Mouse (Mus musculus) embryonic facial prominence, embryonic 14.5 days (tissue): Measurements from ENCODE around the gene Pigh. TPM values are rescaled to one million over a fixed set of nuclear protein-coding genes. Genes with fewer than 3 reads are reported as not detected.
A peak's percentile ranks its signal among the peaks of the same experiment; 100 is the strongest.

Experiments used
- ATAC-seq: fragments of 200-750 bp; cut with Nextera tagmentation; 2 replicates; pipeline ENCODE4 v1.8.0; 2017; ENCODE audit warnings: low read depth, moderate number of reproducible peaks, moderate TSS enrichment
- DNase-seq: peaks from one replicate; pipeline ENCODE4 v3.0.0-alpha.2; 2015; ENCODE audit warnings: low spot score
- H3K27ac ChIP-seq: fragments of 300-500 bp; sonication (generic); replicated peaks from 2 replicates; pipeline ENCODE4 v1.5.1; 2014; ENCODE audit warnings: low read depth, mild to moderate bottlenecking, low read length, moderate library complexity
- H3K27me3 ChIP-seq: fragments of 300-500 bp; sonication (generic); replicated peaks from 2 replicates; pipeline ENCODE4 v1.6.1; 2014; ENCODE audit warnings: low read length; ENCODE audit not compliant: control insufficient read depth, insufficient read depth
- H3K36me3 ChIP-seq: fragments of 300-500 bp; sonication (generic); 2 replicates; pipeline ENCODE4 v1.6.1; 2014; ENCODE audit warnings: low read length, mixed read lengths; ENCODE audit not compliant: control insufficient read depth, insufficient read depth
- H3K4me1 ChIP-seq: fragments of 300-500 bp; sonication (generic); 2 replicates; pipeline ENCODE4 v1.6.1; 2014; ENCODE audit warnings: antibody characterized with exemption, low read length; ENCODE audit not compliant: control insufficient read depth, insufficient read depth
- H3K4me2 ChIP-seq: fragments of 300-500 bp; sonication (generic); 2 replicates; pipeline ENCODE4 v1.6.1; 2014; ENCODE audit warnings: low read depth, mild to moderate bottlenecking, low read length, moderate library complexity, mixed read lengths
- H3K4me3 ChIP-seq: fragments of 300-500 bp; sonication (generic); 2 replicates; pipeline ENCODE4 v1.5.1; 2014; ENCODE audit warnings: low read depth, mild to moderate bottlenecking, low read length
- H3K9ac ChIP-seq: fragments of 300-500 bp; sonication (generic); 2 replicates; pipeline ENCODE4 v1.6.1; 2014; ENCODE audit warnings: low read depth, mild to moderate bottlenecking, low read length, moderate library complexity, mixed read lengths
- H3K9me3 ChIP-seq: fragments of 300-500 bp; sonication (generic); 2 replicates; pipeline ENCODE4 v1.6.1; 2016; ENCODE audit warnings: low read length; ENCODE audit not compliant: control insufficient read depth
- WGBS: fragments of 180-500 bp; shearing (Covaris S2); extraction: QIAGEN DNeasy Blood & Tissue Kit; methylation state at CpG from one replicate; pipeline ENCODE4 v1.1.7; 2014; 5-methylcytosine and 5-hydroxymethylcytosine counted together
- polyA plus RNA-seq: library from polyadenylated mRNA; unstranded; fragments of >200 nt; fragmentation: Nextera tagmentation; extraction: Ambion mirVana; gene quantifications from 2 replicates; pipeline ENCODE4 v1.2.1, GENCODE M21; 2014

The Pigh gene
- polyA plus RNA-seq, 1 experiment from 2014 or later = 20.1 TPM

DNA sequence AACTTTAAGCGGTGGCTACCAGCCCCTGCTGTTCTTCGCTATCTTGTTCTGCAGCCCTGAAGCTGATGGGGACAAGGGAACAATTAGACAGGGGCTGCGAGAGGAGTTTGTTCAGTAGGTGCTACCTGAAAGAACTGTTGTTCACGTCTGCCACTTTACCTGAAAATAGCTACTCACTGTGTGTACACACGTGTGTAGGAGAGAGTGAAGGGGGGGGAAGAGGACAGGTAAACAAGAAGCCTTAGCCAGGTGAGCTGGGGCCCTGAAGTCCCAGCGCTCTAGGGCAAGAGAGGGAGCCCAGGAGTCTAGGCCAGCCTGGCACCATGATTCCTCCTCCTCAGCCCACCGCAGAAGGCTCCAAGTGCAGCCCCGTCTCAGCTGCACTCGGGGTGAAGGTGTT is 29.3 kb downstream of the Pigh start:
- Histone ChIP-seq H3K27ac (no peak overlapping the region), H3K4me2 (no peak overlapping the region), H3K9me3 (no peaks in the 10 kb centered on the region), H3K27me3 (no peaks in the 10 kb centered on the region), H3K9ac (no peak overlapping the region), H3K4me1 (no peaks in the 10 kb centered on the region), H3K4me3 (no peak overlapping the region), H3K36me3 (peaks cover 5% of the 10 kb centered on the region; the same call in 1 of the 2 replicates)
- 88% methylated on average over 9 of the region's 9 CpGs for WGBS
- ATAC-seq (no peak), DNase-seq (no peak)

DNA sequence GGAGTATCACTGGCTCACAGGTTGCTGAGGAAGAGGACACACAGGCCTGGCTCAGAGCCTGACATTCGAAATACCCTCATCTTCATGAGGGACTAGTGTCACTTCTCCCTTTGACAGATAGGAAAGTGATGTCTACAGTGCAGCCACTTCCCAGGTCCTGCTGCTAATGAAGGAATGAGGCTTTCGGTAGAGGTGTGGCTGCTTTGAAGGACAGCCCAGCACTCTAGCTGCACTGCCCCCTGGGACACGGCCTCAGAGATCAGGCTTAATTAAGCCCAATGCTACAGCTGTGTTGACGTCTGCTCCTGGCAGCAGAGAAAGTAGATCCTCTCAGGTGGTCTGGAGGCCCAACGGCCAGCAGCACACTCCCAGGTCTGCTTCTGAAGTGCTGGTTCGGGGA is 29.9 kb downstream of the Pigh start:
- 53% methylated on average over 6 of the region's 6 CpGs for WGBS
- H3K27ac ChIP-seq = no peak overlapping the region

DNA sequence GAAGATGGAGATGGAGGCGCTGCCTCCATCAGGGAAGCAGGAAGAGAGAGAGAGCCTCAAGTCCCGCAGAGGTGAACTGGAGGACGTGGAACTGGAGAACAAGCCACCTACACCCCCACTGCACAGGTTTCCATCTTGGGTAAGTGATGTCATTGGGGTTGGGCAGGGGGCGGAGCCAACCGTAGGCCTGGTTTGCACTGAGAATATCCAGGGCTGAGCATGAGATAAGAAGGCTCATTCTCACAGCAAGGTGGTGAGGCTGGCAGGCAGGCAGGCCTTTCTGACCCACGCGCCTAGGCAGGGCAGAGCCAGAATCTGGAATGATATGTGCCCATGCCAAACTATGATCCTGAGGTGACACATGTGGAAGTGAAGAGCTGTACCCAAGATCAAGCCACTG is 34.2 kb downstream of the Pigh start:
- no peak for DNase-seq

More for the DNA sequence above, 29.9 kb downstream of the Pigh start:
- no peak overlapping the region for H3K4me3 ChIP-seq
- no peaks in the 10 kb centered on the region for H3K4me1 ChIP-seq
- no peaks in the 10 kb centered on the region for H3K27me3 ChIP-seq
- no peak overlapping the region for H3K9ac ChIP-seq
- no peak for ATAC-seq
- DNase-seq = no peak
- no peak overlapping the region for H3K4me2 ChIP-seq
- peaks cover 5% of the 10 kb centered on the region; the same call in 1 of the 2 replicates for H3K36me3 ChIP-seq
- no peaks in the 10 kb centered on the region for H3K9me3 ChIP-seq

DNA sequence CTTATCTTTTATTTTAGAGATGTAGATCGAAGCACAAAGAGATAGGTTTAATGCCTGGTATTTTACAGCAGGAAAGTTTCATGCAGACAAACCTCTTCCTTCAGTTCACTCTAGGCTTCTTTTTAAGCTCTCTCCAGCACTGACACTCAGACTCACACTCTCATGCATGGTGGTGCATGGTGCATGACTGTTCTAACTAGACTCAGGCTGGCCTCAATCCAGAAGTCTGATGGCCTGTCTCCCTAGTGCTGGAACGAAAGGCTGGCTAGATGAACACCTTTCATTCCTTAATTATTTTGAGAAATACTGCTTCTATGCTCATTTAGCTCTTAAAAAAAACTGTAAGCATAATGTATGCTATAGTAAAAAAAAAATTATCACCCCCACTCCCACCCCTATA is 37.4 kb downstream of the Pigh start:
- H3K36me3 ChIP-seq = no peaks in the 10 kb centered on the region
- no peak for DNase-seq
- 92% methylated on average over 2 of the region's 2 CpGs for WGBS
- H3K9ac ChIP-seq = no peak overlapping the region
- H3K9me3 ChIP-seq = no peaks in the 10 kb centered on the region
- no peak for ATAC-seq
- no peak overlapping the region for H3K4me2 ChIP-seq
- no peak overlapping the region for H3K27ac ChIP-seq
- H3K4me1 ChIP-seq = no peaks in the 10 kb centered on the region
- no peak overlapping the region for H3K4me3 ChIP-seq
- no peaks in the 10 kb centered on the region for H3K27me3 ChIP-seq

More for the DNA sequence above, 34.2 kb downstream of the Pigh start:
- Histone ChIP-seq H3K36me3 (no peaks in the 10 kb centered on the region), H3K4me1 (no peaks in the 10 kb centered on the region), H3K4me3 (no peak overlapping the region), H3K27ac (no peak overlapping the region), H3K9me3 (no peaks in the 10 kb centered on the region), H3K4me2 (no peak overlapping the region), H3K27me3 (no peaks in the 10 kb centered on the region), H3K9ac (no peak overlapping the region)
- WGBS = 92% methylated on average over 7 of the region's 7 CpGs
- no peak for ATAC-seq

DNA sequence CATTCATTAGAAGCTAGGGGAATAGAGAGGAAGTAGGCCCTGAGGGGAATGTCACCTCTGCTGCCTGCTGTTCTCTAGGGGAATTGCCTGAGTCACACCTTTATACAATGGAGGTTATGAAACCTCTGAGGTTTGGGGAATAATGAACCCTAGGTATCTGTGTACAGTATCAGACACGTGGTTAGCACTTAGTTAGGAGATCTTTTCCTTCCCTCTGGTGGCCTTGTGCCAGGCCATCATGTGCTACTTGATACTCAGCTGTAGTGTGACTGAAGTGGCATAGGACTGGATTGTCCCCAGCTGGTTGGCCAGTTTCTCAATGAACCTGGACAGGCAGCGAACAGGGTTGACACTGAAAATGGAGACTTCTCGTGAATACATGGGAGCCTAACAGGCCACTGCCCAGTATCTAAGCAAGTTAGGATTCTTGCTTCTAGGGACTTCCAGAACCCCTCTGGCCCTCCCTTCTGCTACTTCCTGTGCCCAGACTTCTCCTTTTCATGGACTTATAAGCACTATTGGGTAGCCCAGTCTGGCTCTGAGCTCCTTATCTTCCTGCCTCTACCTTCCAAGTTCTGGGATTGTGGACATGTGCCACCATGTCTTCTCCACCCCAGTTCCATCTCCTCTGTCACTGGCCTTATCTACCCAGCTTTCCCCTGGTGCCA is 38.8 kb downstream of the Pigh start:
- no peak overlapping the region for H3K4me2 ChIP-seq
- no peak overlapping the region for H3K4me3 ChIP-seq
- 75% methylated on average over 3 of the region's 3 CpGs for WGBS
- H3K9me3 ChIP-seq = 0 out of 2 replicates have a peak, but pooled peaks cover 3% of the 10 kb centered on the region
- DNase-seq (peak; percentile 60), ATAC-seq (peak; percentile 84; the same call in 1 of the 2 replicates)
- H3K27ac ChIP-seq = no peak overlapping the region
- no peaks in the 10 kb centered on the region for H3K27me3 ChIP-seq
- H3K4me1 ChIP-seq = no peaks in the 10 kb centered on the region
- no peaks in the 10 kb centered on the region for H3K36me3 ChIP-seq
- H3K9ac ChIP-seq = no peak overlapping the region

DNA sequence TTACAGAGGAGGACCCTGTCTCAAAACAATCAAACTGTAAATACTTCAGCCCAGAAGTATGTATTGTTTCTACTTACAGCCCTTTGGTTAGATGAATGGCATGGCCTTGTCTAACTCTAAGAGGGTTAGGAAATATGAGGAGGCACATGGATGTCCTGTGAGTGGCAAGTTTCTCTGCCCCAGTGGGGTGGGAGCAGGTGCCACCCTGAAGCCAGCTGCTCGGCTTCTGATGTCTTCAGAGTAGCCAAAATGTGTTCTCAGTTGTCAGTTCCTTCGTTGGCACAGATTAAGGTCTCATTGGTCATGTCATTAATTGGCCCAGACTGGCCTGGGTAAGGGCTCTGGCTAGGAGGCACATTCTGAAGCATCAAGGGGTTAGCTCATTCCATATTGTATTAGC is 39.6 kb downstream of the Pigh start:
- Histone ChIP-seq H3K4me2 (no peak overlapping the region), H3K4me1 (no peaks in the 10 kb centered on the region)
- ATAC-seq = no peak

DNA sequence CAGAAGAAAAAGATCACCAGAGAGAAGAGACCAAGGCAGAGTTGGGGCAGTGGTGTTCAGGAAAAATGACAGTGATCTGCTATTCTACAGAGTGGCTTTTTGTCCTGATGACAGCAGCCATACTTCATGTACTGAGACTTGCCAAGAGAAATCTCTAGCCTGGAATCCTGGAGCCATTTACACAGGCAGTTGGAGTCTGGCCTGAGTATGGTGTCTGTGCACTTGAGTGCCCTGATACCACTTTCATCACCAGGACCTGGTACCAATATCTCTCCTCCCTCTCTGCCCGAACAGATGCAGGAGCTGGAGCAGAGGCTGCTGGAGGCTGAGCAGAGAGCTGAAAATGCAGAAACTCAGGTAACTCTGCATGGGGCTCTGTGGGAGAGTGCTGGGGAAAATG is 40.6 kb downstream of the Pigh start:
- ATAC-seq = no peak
- H3K9me3 ChIP-seq = 0 out of 2 replicates have a peak, but pooled peaks cover 3% of the 10 kb centered on the region
- H3K4me2 ChIP-seq = no peak overlapping the region
- H3K36me3 ChIP-seq = no peaks in the 10 kb centered on the region
- 100% methylated on average over 1 of the region's 1 CpGs for WGBS
- no peak for DNase-seq
- H3K9ac ChIP-seq = no peak overlapping the region
- H3K4me1 ChIP-seq = no peaks in the 10 kb centered on the region
- no peaks in the 10 kb centered on the region for H3K27me3 ChIP-seq
- no peak overlapping the region for H3K4me3 ChIP-seq
- H3K27ac ChIP-seq = no peak overlapping the region

More for the DNA sequence above, 39.6 kb downstream of the Pigh start:
- H3K4me3 ChIP-seq = no peak overlapping the region
- WGBS = 71% methylated on average over 2 of the region's 2 CpGs
- H3K9ac ChIP-seq = no peak overlapping the region
- no peaks in the 10 kb centered on the region for H3K27me3 ChIP-seq
- peak; percentile 36 for DNase-seq
- 0 out of 2 replicates have a peak, but pooled peaks cover 3% of the 10 kb centered on the region for H3K9me3 ChIP-seq
- no peak overlapping the region for H3K27ac ChIP-seq
- no peaks in the 10 kb centered on the region for H3K36me3 ChIP-seq

DNA sequence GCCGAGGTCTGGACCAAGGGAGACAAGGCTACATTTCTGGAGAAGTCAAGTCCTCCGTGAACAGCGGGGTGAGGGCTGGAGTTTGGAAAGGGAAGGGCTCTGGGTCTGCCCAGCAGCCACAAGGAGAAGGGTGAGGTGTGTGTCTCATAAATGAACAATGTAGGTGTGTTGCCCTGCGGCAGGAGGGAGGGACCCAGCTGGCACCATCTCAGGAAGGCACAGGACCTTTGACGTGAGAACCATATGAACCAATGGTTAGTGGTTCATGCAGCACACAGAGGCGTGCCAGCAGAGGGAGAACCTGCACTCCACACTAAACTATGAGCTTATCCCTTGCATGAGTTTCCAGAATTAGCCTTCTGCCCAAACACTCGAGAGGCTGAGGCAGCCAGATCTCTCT is 42.2 kb downstream of the Pigh start:
- Histone ChIP-seq H3K27ac (no peak overlapping the region), H3K4me1 (no peaks in the 10 kb centered on the region), H3K9me3 (0 out of 2 replicates have a peak, but pooled peaks cover 3% of the 10 kb centered on the region), H3K4me2 (no peak overlapping the region), H3K4me3 (no peak overlapping the region), H3K36me3 (no peaks in the 10 kb centered on the region), H3K27me3 (no peaks in the 10 kb centered on the region), H3K9ac (no peak overlapping the region)
- ATAC-seq (no peak), DNase-seq (no peak)
- WGBS = 83% methylated on average over 7 of the region's 7 CpGs

DNA sequence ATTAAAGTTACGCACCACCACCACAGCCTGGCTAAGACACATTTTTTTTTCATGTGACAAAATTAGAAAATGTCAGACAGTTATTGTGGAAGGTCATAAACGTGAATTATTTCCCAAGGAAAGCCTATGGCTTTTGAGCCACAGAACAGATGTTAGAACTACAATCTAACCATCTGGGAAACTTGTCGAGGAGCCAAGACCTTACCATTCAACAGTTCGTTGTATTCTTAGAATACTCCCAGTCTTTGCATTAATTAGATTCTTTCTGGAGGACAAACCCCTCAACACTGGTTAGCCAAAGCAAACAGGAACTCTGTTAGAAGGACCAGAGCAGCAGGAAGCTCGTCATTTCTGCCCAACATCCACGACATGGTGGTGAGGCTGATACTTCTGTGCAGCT is 43.3 kb downstream of the Pigh start:
- H3K4me1 ChIP-seq = no peaks in the 10 kb centered on the region
- WGBS = 54% methylated on average over 6 of the region's 6 CpGs
- H3K9ac ChIP-seq = no peak overlapping the region
- no peak overlapping the region for H3K4me3 ChIP-seq
- ATAC-seq = no peak
- H3K27ac ChIP-seq = no peak overlapping the region
- H3K9me3 ChIP-seq = 0 out of 2 replicates have a peak, but pooled peaks cover 3% of the 10 kb centered on the region
- no peaks in the 10 kb centered on the region for H3K27me3 ChIP-seq
- no peak overlapping the region for H3K4me2 ChIP-seq
- H3K36me3 ChIP-seq = no peaks in the 10 kb centered on the region
- no peak for DNase-seq
